Mouse (Mus musculus) CD8-positive naive resting alpha-beta T cell, adult 57 days (primary cell): ENCODE data around the gene Sdf4. TPM values are rescaled to one million over a fixed set of nuclear protein-coding genes. Genes with fewer than 3 reads are reported as not detected.

Source experiments
- total RNA-seq: library from RNA; stranded (reverse); gene quantifications from one replicate; pipeline ENCODE4 v1.2.4, GENCODE M21; 2023

The Sdf4 gene
- 167 TPM for total RNA-seq

DNA sequence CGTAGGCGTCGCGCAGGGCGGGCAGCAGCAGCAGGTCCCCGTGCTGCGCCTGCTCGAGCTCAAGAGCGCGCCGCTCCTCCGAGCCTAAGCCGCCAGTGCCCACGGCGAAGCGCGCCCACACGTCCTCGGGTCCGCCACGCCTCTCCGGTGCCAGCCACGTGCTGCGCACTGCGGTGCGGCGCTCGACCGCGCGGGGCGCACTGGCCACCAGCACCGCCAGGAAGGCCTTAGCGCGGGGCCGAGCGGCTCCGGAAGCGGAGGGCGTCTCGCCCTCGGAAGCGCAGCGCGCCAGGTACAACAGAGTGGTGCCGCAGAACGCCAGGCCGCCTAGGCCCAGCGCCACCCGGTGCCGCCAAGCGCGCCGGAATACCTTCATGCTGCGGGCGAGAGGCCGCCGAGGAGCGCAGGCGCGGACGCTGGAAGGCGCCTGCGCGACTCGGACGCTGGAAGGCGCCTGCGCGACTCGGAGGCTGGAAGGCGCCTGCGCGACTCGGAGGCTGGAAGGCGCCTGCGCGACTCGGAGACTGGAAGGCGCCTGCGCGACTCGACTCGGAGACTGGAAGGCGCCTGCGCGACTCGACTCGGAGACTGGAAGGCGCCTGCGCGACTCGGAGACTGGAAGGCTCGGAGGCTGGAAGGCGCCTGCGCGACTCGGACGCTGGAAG is at the start of gene Sdf4, which contains the start of gene B3galt6:
Gene Sdf4 (plus strand): TSS at position 632 of the 665 bp plus-strand sequence.
Gene B3galt6 (minus strand): TSS at position 409 of the 665 bp plus-strand sequence.

DNA sequence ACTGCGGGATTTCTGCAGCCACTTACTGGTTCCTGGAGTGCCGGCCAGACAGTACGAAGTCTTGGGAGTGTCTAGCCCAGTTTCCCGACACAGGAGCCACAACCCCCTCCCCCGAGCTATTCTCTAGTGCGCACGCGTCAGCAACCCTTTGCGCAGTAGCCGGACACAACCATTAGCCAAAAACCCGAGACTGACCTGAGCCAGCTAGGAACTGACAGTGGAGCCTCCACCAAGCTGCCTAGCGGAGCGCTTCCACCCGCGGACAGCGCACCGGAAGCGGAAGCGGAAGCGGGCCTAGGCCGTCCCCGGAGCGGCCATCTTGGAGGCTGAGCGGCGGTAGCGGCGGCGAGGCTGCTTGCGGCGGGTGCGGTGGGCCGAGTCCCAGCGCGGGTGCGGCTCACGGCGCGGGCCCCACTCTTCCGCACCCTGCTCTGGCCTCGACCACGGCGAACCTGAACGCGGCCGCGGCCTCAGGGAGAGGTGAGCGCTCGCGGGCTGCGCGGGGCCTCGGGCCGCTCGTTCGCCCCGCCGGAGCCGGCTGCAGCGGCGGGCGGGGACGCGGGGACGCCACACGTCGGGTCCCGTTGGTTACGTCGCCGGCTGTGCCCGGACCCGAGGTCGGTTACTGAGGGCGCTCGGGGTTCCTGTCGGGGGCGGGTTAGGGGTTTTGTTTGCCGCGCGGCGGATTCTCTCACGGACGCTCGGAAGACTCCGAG is 49.0 kb upstream of the Sdf4 start, which contains the start of gene Ube2j2:
Gene Ube2j2 (plus strand): TSS at position 298 of the 716 bp plus-strand sequence.

DNA sequence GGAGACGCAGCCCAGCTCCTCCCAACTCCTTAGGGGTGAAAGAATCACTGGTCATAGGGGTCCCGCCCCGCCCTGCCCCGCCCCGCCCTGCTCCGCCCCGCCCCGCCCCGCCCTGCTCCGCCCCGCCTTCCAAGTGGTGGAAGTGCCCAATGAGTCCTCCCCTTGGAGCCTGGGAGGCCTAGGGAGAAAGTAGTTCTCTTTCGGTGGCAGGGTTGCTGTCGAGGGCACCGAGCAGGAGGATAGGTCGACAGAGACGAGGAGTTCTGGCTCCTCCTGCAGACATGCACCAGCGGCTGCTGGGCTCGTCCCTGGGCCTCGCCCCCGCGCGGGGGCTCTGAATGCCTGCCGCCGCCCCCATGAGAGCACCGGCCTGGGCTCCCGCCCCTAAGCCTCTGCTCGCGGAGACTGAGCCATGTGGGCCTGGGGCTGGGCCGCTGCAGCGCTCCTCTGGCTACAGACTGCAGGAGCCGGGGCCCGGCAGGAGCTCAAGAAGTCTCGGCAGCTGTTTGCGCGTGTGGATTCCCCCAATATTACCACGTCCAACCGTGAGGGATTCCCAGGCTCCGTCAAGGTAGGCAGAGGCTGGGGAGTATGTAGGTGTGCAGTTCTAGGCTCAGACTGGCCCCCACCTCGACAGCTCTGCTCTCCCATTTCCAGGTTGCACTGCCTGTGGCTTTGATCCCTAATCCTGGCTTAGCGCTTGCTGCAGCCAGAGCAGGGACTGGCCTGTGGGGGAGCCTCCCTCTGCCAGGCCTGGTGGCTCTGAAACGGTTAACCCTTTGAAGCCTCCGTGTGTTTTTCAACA is 30.3 kb upstream of the Sdf4 start, which contains the start of gene C1qtnf12:
Gene C1qtnf12 (plus strand): TSS at position 152 of the 805 bp plus-strand sequence.

DNA sequence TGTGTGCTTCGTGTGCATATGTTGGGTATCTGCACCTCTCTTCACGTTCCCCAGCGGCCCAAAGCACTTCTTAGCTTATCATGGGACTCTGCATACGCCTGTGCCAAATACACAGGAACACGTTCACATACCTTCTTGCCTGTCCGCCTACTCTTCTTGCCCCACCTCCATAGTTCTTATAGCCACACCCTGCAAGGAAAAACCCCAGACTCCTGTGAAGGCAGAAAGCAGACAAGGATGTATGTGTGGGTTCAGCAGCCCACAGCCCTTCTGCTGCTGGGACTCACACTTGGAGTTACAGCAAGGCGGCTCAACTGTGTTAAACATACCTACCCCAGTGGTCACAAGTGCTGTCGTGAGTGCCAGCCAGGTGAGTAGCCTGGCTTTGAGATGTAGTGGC is 21.0 kb downstream of the Sdf4 start, which contains the start of gene Tnfrsf4:
Gene Tnfrsf4 (plus strand): TSS at position 207 of the 400 bp plus-strand sequence.

DNA sequence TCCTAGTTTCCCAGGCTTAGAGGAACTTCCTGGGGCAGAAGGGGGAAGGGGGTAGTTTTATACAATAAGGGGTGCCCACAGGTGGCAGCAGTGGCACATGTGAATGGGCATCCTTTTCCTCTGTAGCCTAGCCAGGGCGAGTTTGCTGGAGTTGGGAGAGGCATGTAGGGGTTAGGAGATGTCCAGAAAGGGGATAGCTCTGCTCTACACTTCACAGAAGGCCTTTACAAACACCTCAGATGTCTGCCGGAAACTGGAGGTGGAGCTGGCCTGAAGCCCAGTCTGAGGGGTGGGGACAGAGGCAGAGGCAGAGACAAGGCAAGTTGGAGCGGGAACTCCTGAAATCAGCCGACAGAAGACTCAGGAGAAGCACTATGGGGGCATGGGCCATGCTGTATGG is 33.3 kb downstream of the Sdf4 start, which contains the start of gene Tnfrsf18:
Gene Tnfrsf18 (plus strand): TSS at position 152 of the 400 bp plus-strand sequence.

DNA sequence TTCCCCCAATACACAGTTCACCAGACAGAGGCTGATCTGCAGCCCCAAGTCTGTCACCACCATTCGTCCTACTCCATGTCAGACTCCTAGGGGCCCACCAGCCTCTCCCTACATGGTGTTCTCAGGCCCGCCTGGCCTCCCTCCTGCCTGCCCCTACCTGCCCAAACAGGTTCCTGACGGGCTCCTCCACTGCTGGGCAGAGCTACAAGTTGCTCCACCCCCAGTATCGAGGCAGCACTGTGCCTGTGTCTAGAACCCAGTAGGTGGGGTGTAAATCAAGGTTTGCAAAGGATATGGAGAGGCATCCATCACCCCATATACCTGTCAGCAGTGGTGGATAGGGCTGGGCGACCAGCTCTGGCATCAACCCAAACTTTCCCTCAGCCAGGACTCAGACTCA is 66.6 kb downstream of the Sdf4 start, which contains the start of gene Ttll10:
Gene Ttll10 (minus strand): TSS at position 154 of the 400 bp plus-strand sequence.

Other genes with a start within 250 kb of the Sdf4 start
- gene Atad3a, start 231.8 kb upstream of the Sdf4 start, total RNA-seq, result 54.1 TPM
- gene Vwa1, start 218.2 kb upstream of the Sdf4 start, total RNA-seq, result not detected
- not detected for gene Tmem88b, start 207.0 kb upstream of the Sdf4 start, total RNA-seq
- gene Ankrd65, start 202.4 kb upstream of the Sdf4 start, total RNA-seq, result not detected
- gene Mrpl20, start 190.0 kb upstream of the Sdf4 start, total RNA-seq, result 42.1 TPM
- gene Ccnl2, start 180.4 kb upstream of the Sdf4 start, total RNA-seq, result 224 TPM
- gene Aurkaip1, start 161.6 kb upstream of the Sdf4 start, total RNA-seq, result 77.3 TPM
- 2.2 TPM for gene Mxra8, start 153.2 kb upstream of the Sdf4 start, total RNA-seq
- gene Dvl1, start 145.5 kb upstream of the Sdf4 start, total RNA-seq, result 65.7 TPM
- gene Tas1r3, start 129.5 kb upstream of the Sdf4 start, total RNA-seq, result 1.3 TPM
- 16.1 TPM for gene Cptp, start 123.4 kb upstream of the Sdf4 start, total RNA-seq
- 63.0 TPM for gene Ints11, start 123.3 kb upstream of the Sdf4 start, total RNA-seq
- 46.0 TPM for gene Pusl1, start 101.1 kb upstream of the Sdf4 start, total RNA-seq
- 48.0 TPM for gene Acap3, start 101.0 kb upstream of the Sdf4 start, total RNA-seq
- gene Ube2j2, start 49.0 kb upstream of the Sdf4 start, total RNA-seq, result 114 TPM
- 3.1 TPM for gene C1qtnf12, start 30.6 kb upstream of the Sdf4 start, total RNA-seq
- 2.8 TPM for gene B3galt6, start 223 bp upstream of the Sdf4 start, total RNA-seq
- 15.7 TPM for gene Tnfrsf4, start 21.0 kb downstream of the Sdf4 start, total RNA-seq
- gene Tnfrsf18, start 33.3 kb downstream of the Sdf4 start, total RNA-seq, result 28.4 TPM
- not detected for gene Ttll10, start 66.5 kb downstream of the Sdf4 start, total RNA-seq
- 47.3 TPM for gene 9430015G10Rik, start 117.1 kb downstream of the Sdf4 start, total RNA-seq
- 1.4 TPM for gene Rnf223, start 137.6 kb downstream of the Sdf4 start, total RNA-seq
- 5.8 TPM for gene Agrn, start 204.6 kb downstream of the Sdf4 start, total RNA-seq
- gene Isg15, start 207.9 kb downstream of the Sdf4 start, total RNA-seq, result 14.4 TPM
- 10.8 TPM for gene AW011738, start 210.4 kb downstream of the Sdf4 start, total RNA-seq
- gene Perm1, start 223.0 kb downstream of the Sdf4 start, total RNA-seq, result 0.43 TPM
- 46.5 TPM for gene Plekhn1, start 242.0 kb downstream of the Sdf4 start, total RNA-seq
- 99.1 TPM for gene Noc2l, start 243.1 kb downstream of the Sdf4 start, total RNA-seq